Mouse (Mus musculus) lung, postnatal 14 days (tissue): ENCODE results near the gene Neurog2.

Source experiments
- DNase-seq: peaks from one replicate; pipeline ENCODE4 v3.0.0; 2021

The Neurog2 gene

GRCm38 (mm10) chr3:127633080-127634032, at the start of gene Neurog2:
Gene Neurog2, plus strand, starts transcription at chr3:127633135.
- DNase-seq: no peak

GRCm38 (mm10) chr3:127597136-127597535, 35.8 kb upstream of the Neurog2 start:
- no peak for DNase-seq

- DNase-seq: no peak
Observed at GRCm38 (mm10) chr3:127608109-127608508, 24.8 kb upstream of the Neurog2 start.

GRCm38 (mm10) chr3:127625296-127625695, 7.6 kb upstream of the Neurog2 start:
- DNase-seq: peak; percentile 81

GRCm38 (mm10) chr3:127625701-127626399, 7.1 kb upstream of the Neurog2 start:
- no peak for DNase-seq

GRCm38 (mm10) chr3:127626524-127626923, 6.4 kb upstream of the Neurog2 start:
- DNase-seq: no peak

- DNase-seq: no peak
Observed at GRCm38 (mm10) chr3:127627151-127627955, 5.6 kb upstream of the Neurog2 start.

- DNase-seq: no peak
Observed at GRCm38 (mm10) chr3:127627956-127628310, 5.0 kb upstream of the Neurog2 start.

GRCm38 (mm10) chr3:127628311-127629184, 4.4 kb upstream of the Neurog2 start:
- no peak for DNase-seq

GRCm38 (mm10) chr3:127630190-127630589, 2.7 kb upstream of the Neurog2 start:
- no peak for DNase-seq

- DNase-seq: no peak
Observed at GRCm38 (mm10) chr3:127630735-127631372, 2.1 kb upstream of the Neurog2 start.

GRCm38 (mm10) chr3:127631582-127631981, 1.4 kb upstream of the Neurog2 start:
- no peak for DNase-seq

- DNase-seq: peak; percentile 14
Observed at GRCm38 (mm10) chr3:127632531-127632930, 404 bp upstream of the Neurog2 start.

GRCm38 (mm10) chr3:127634101-127634983, 1.4 kb downstream of the Neurog2 start:
- peak; percentile 80 for DNase-seq

GRCm38 (mm10) chr3:127634984-127635349, 2.0 kb downstream of the Neurog2 start:
- no peak for DNase-seq

GRCm38 (mm10) chr3:127639875-127640761, 7.2 kb downstream of the Neurog2 start:
- peak; percentile 40 for DNase-seq

- DNase-seq: no peak
Observed at GRCm38 (mm10) chr3:127640762-127641700, 8.1 kb downstream of the Neurog2 start.

GRCm38 (mm10) chr3:127642211-127642610, 9.3 kb downstream of the Neurog2 start:
- DNase-seq: no peak
